Mouse (Mus musculus) E14TG2a.4 (cell line): Measurements from ENCODE around the gene Lcorl.
"Not testable (repeated sequence)": the region's sequence is repeated elsewhere in the genome, so short reads cannot be mapped to it uniquely, and the experiment has no call there.

Source experiments
- H3K27me3 ChIP-seq: 2 replicates; pipeline ENCODE4 v1.6.1; 2014; ENCODE audit warnings: low read length, control low read depth; ENCODE audit not compliant: insufficient read depth
- H3K36me3 ChIP-seq: 2 replicates; pipeline ENCODE4 v1.6.1; 2014; ENCODE audit warnings: low read length, control low read depth; ENCODE audit not compliant: insufficient read depth
- H3K4me1 ChIP-seq: replicated peaks from 2 replicates; pipeline ENCODE4 v1.6.1; 2014; ENCODE audit warnings: low read depth, low read length, control low read depth
- H3K4me3 ChIP-seq: replicated peaks from 2 replicates; pipeline ENCODE4 v1.5.1; 2014; ENCODE audit warnings: mild to moderate bottlenecking, low read length
- H3K9me3 ChIP-seq: 2 replicates; pipeline ENCODE4 v1.6.1; 2014; ENCODE audit warnings: low read length, control low read depth
- CTCF ChIP-seq: conservative IDR thresholded peaks from 2 replicates; pipeline ENCODE4 v1.5.1; 2014; ENCODE audit warnings: low read length
- NANOG ChIP-seq: IDR thresholded peaks from 2 replicates; pipeline ENCODE4 v1.6.1; 2014; ENCODE audit warnings: borderline replicate concordance, low read length, mixed read lengths
- POU5F1 ChIP-seq: IDR thresholded peaks from 2 replicates; pipeline ENCODE4 v1.6.1; 2014; ENCODE audit warnings: low read length, borderline replicate concordance

The Lcorl gene

GRCm38 (mm10) chr5:45669598-45670279, 187.7 kb downstream of the Lcorl start, which contains the start of gene Ncapg:
Gene Ncapg (plus strand): TSS chr5:45669919.
- Histone ChIP-seq H3K9me3 (peaks cover 1% of the 10 kb centered on the region; the same call in 1 of the 2 replicates), H3K4me3 (peak within 1 kb of the TSS; percentile 99), H3K27me3 (no peaks in the 10 kb centered on the region), H3K4me1 (peaks cover 15% of the 10 kb centered on the region), H3K36me3 (peaks cover 24% of the 10 kb centered on the region)
- no peak for TF ChIP-seq POU5F1
- TF ChIP-seq NANOG: no peak
- no peak for TF ChIP-seq CTCF

GRCm38 (mm10) chr5:45669234-45669597, 188.2 kb downstream of the Lcorl start:
- Histone ChIP-seq H3K4me1 (peaks cover 15% of the 10 kb centered on the region), H3K4me3 (peak overlapping the region; percentile 99), H3K27me3 (no peaks in the 10 kb centered on the region), H3K36me3 (peaks cover 20% of the 10 kb centered on the region), H3K9me3 (peaks cover 3% of the 10 kb centered on the region; the same call in 1 of the 2 replicates)
- no peak for TF ChIP-seq POU5F1
- TF ChIP-seq NANOG: no peak
- TF ChIP-seq CTCF: no peak

GRCm38 (mm10) chr5:45668831-45669230, 188.6 kb downstream of the Lcorl start:
- TF ChIP-seq NANOG (no peak), CTCF (no peak), POU5F1 (no peak)
- peaks cover 6% of the 10 kb centered on the region for H3K9me3 ChIP-seq
- peaks cover 19% of the 10 kb centered on the region for H3K36me3 ChIP-seq
- peak overlapping the region; percentile 99 for H3K4me3 ChIP-seq
- H3K27me3 ChIP-seq: no peaks in the 10 kb centered on the region
- peaks cover 15% of the 10 kb centered on the region for H3K4me1 ChIP-seq

- Histone ChIP-seq H3K9me3 (peaks cover 11% of the 10 kb centered on the region), H3K4me1 (peaks cover 15% of the 10 kb centered on the region), H3K4me3 (peak overlapping the region; percentile 99), H3K36me3 (peaks cover 15% of the 10 kb centered on the region), H3K27me3 (no peaks in the 10 kb centered on the region)
- TF ChIP-seq NANOG: no peak
- TF ChIP-seq CTCF: peak; percentile 41; the same call in 1 of the 2 replicates
- TF ChIP-seq POU5F1: no peak
These were observed 189.1 kb downstream of the Lcorl start for GRCm38 (mm10) chr5:45668324-45668723.

- H3K4me1 ChIP-seq, H3K36me3 ChIP-seq, H3K4me3 ChIP-seq, H3K27me3 ChIP-seq: not testable (repeated sequence)
- peaks cover 58% of the 10 kb centered on the region for H3K9me3 ChIP-seq
These were observed 199.0 kb downstream of the Lcorl start for GRCm38 (mm10) chr5:45658406-45658805.

GRCm38 (mm10) chr5:45651026-45651703, 206.2 kb downstream of the Lcorl start:
- no peak for TF ChIP-seq CTCF
- TF ChIP-seq NANOG: no peak
- TF ChIP-seq POU5F1: no peak
- no peaks in the 10 kb centered on the region for H3K36me3 ChIP-seq
- H3K4me1 ChIP-seq: no peaks in the 10 kb centered on the region
- H3K9me3 ChIP-seq: no peaks in the 10 kb centered on the region
- H3K4me3 ChIP-seq: no peak overlapping the region
- H3K27me3 ChIP-seq: no peaks in the 10 kb centered on the region
